Mouse (Mus musculus) lung, adult 2 months (tissue): Measurements from ENCODE around the gene Xcl1. TPM values are rescaled to one million over a fixed set of nuclear protein-coding genes. Genes with fewer than 3 reads are reported as not detected.

Experiments
- DNase-seq: peaks from one replicate; pipeline ENCODE4 v3.0.0; 2022
- H3K4me1 ChIP-seq: fragments of 200-500 bp; 2 replicates; pipeline ENCODE4 v1.6.1; 2011; ENCODE audit warnings: low read length; ENCODE audit not compliant: control insufficient read depth, insufficient read depth
- H3K4me3 ChIP-seq: fragments of 200-500 bp; replicated peaks from 2 replicates; pipeline ENCODE3; 2011; ENCODE audit warnings: low read depth, mild to moderate bottlenecking, control low read depth, low read length; ENCODE audit errors: extremely low read depth
- CTCF ChIP-seq: fragments of 200-500 bp; IDR thresholded peaks from 2 replicates; pipeline ENCODE4 v1.5.1; 2011; ENCODE audit warnings: mild to moderate bottlenecking, low read length, control low read depth; ENCODE audit not compliant: insufficient read depth
- POLR2A ChIP-seq: fragments of 200-500 bp; IDR thresholded peaks from 2 replicates; pipeline ENCODE4 v1.6.1; 2011; ENCODE audit warnings: low read depth, mild to moderate bottlenecking, control low read depth, low read length, borderline replicate concordance; ENCODE audit errors: extremely low read depth
- WGBS: fragments of 180-500 bp; shearing (Covaris S2); methylation state at CpG from one replicate; pipeline ENCODE4 v1.1.7; 2018; 5-methylcytosine and 5-hydroxymethylcytosine counted together
- polyA plus RNA-seq: library from polyadenylated mRNA; depleted of rRNA; stranded (reverse); fragments of >200 nt; gene quantifications from 2 replicates; pipeline ENCODE4 v1.2.3, GENCODE M21; 2012

Xcl1 gene
- polyA plus RNA-seq, 1 experiment: 0.59 TPM

DNA sequence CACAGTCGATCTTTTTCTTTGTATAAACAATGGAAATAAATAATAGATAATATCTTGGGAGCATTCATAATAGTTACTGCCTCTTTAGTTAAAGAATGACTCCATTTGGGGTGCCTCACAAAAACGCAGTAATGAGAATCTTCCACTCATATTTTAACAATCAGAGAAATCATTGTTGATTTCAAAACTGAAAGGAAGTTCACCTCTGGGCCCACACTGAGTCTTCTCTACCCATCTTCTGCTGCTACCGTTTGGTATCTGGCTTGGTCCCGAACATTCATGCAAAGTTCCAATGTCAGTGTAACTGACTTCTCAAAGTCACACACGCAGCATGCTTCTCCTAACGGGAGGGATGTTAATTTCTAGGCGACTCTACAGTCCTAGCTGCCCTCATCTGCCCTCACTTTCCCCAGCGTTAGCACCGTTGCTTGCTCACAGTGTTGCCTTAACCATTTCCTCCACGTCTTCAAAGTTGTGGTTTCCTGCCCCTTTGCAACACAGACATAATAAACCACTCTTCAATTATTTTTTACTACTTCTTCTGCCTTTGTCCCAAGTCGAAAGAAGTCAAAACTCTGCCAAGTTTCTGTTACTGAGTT lies 24.6 kb upstream of the Xcl1 start:
- WGBS: 31% methylated on average over 11 of the region's 11 CpGs
- Histone ChIP-seq H3K4me1 (peaks cover 2% of the 10 kb centered on the region), H3K4me3 (no peak overlapping the region)
- no peak for DNase-seq
- no peak for TF ChIP-seq POLR2A
- TF ChIP-seq CTCF: no peak

GRCm38 (mm10) chr1:164959160-164959559 lies 23.8 kb upstream of the Xcl1 start:
- H3K4me1 ChIP-seq: peaks cover 2% of the 10 kb centered on the region
- 72% methylated on average over 3 of the region's 3 CpGs for WGBS
- H3K4me3 ChIP-seq: no peak overlapping the region
- TF ChIP-seq CTCF (no peak), POLR2A (no peak)
- DNase-seq: no peak

DNA sequence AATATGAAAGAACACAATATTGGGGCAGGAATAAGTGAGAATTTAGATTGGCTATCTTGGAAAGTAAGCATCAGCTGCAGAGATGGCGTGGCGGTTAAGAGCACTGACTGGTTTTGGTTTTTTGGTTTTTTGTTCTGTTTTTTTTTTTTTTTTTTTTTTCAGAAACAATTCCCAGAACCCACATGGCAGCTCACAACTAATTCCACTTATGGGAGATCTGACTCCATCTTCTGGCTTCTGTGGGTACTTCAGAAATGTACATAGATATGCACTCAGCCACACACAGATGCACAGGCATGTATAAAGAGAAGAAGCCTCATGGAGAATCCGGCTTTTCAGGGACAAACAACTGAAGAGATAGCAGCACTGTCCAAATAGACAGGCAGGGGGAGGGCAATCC lies 22.6 kb upstream of the Xcl1 start:
- peaks cover 2% of the 10 kb centered on the region for H3K4me1 ChIP-seq
- no peak for DNase-seq
- H3K4me3 ChIP-seq: no peak overlapping the region
- WGBS: 86% methylated on average over 3 of the region's 3 CpGs
- no peak for TF ChIP-seq POLR2A
- TF ChIP-seq CTCF: no peak

DNA sequence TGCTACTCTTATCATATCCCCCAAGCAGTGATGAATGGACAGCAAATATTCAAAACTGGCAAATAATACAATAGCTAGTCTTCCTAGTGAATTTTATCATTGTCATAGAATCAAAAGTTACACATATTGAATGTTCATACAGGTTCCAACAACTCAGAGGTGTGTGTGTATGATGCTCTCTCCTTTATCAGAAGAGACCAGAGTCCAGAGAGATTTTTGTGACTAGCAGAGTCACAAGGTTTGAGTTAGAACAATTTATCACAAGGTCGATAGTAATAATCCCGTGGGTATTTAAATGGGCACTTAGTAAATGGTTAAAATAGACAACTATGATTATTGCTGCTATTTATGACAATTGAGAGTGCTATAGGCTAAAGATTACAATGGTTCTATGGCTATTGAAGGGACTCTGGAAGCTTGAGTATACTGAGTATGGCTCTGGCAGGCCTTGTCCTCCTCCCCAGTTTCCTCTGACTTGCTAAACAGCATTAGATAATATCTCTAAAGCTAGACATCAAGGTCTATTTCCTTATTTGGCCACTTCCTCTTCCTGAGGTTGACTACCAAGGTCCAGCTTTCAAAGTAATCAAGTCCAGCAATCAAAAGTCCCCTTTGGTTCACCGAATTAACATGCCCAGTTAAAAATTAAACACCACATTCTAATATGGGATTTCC lies 21.5 kb upstream of the Xcl1 start:
- H3K4me3 ChIP-seq: no peak overlapping the region
- TF ChIP-seq CTCF (no peak), POLR2A (no peak)
- DNase-seq: no peak
- WGBS: 66% methylated on average over 3 of the region's 3 CpGs
- peaks cover 2% of the 10 kb centered on the region for H3K4me1 ChIP-seq

GRCm38 (mm10) chr1:164955452-164956196 lies 20.3 kb upstream of the Xcl1 start:
- H3K4me3 ChIP-seq: no peak overlapping the region
- no peak for DNase-seq
- WGBS: 73% methylated on average over 7 of the region's 7 CpGs
- peaks cover 2% of the 10 kb centered on the region for H3K4me1 ChIP-seq
- TF ChIP-seq CTCF (no peak), POLR2A (no peak)

DNA sequence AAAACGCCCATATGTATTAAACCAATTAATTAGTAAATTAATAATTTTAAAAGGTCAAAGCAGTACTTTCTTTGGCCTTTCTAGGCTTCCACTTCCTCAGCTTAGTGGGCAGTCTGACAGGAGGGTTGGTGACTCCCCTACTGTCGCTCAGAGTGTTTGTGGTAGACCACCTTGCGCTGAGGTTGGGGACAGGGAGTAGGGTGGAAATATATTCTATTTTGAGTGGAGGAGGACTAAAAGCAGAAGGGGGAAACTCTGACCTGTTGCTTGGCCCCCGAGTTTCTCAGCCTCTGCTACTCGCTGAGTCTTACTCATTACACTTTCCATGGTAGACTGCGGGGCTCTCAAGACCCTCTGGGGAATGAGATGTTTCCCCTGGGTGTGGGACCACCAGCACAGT lies 18.2 kb upstream of the Xcl1 start:
- DNase-seq: no peak
- WGBS: 82% methylated on average over 6 of the region's 6 CpGs
- no peaks in the 10 kb centered on the region for H3K4me1 ChIP-seq
- no peak overlapping the region for H3K4me3 ChIP-seq
- TF ChIP-seq CTCF (no peak), POLR2A (no peak)

- Histone ChIP-seq H3K4me3 (no peak overlapping the region), H3K4me1 (no peaks in the 10 kb centered on the region)
- TF ChIP-seq CTCF: no peak
- no peak for TF ChIP-seq POLR2A
- no peak for DNase-seq
- WGBS: 59% methylated on average over 2 of the region's 2 CpGs
These were observed 733 bp upstream of the Xcl1 start for GRCm38 (mm10) chr1:164936060-164936459.

GRCm38 (mm10) chr1:164933441-164934188 lies 1.7 kb downstream of the Xcl1 start:
- WGBS: 82% methylated on average over 10 of the region's 10 CpGs
- Histone ChIP-seq H3K4me1 (no peaks in the 10 kb centered on the region; the same call in 1 of the 2 replicates), H3K4me3 (no peak overlapping the region)
- TF ChIP-seq CTCF (no peak), POLR2A (no peak)
- no peak for DNase-seq

- TF ChIP-seq CTCF: no peak
- TF ChIP-seq POLR2A: no peak
- DNase-seq: no peak
- 70% methylated on average over 7 of the region's 7 CpGs for WGBS
- Histone ChIP-seq H3K4me1 (no peaks in the 10 kb centered on the region; the same call in 1 of the 2 replicates), H3K4me3 (no peak overlapping the region)
These were observed 4.2 kb downstream of the Xcl1 start for GRCm38 (mm10) chr1:164931135-164931534.
